Mouse (Mus musculus) inflammation-experienced regulatory T-cells, adult 6 months (primary cell): ENCODE measurements around the gene Mcu. TPM values are rescaled to one million over a fixed set of nuclear protein-coding genes. Genes with fewer than 3 reads are reported as not detected.

Source experiments
- ATAC-seq: one replicate; pipeline ENCODE4 v1.8.0; 2017
- polyA plus RNA-seq, 3 experiments: library from polyadenylated mRNA; unstranded; fragments of 100-300 nt; shearing (Covaris generic); gene quantifications; one replicate each; pipeline ENCODE4 v1.2.1; 2017

The Mcu gene
- polyA plus RNA-seq, 3 experiments from 2014 or later = 20.2 to 36.2 (median 30.8) TPM

DNA sequence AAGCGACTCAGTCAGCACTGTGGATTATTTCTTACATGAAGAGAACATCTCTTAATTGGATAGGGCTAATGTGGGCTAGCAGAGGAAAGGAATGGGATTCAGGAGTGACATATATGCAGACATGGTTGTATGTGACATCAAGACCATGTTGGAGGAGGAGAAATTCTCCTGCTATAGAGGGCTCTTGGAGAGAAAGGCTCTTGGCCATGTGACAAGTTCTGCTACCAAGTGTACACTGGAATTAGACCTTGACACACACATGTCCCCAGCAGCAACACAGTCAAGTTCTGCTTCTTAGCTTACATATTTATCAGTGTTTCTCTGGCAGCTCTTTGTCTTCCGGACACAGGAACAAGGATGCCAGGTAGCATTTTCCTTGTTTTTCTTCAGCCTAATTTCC lies 129.1 kb downstream of the Mcu start:
- ATAC-seq = no peak

DNA sequence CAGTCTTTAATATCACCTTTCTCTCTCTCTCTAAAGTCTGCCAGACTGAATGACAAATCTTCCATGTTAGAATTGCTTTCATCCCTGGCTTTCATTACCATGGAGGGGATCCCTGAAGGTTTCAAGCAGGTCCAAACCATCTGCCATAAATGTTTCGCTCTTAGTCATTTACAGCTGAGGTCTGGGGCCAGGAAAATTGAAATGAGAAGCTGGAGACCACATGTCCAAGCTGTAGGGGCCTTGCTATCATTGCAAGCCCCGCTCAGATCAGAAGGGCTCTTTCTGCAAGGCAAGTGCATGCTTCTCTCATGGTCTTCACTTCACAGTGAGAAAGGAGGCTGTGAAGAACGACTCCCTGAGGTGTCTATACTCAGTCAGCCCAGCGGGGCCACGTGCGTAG lies 132.2 kb downstream of the Mcu start:
- ATAC-seq = no peak

GRCm38 (mm10) chr10:59481381-59481780 lies 135.1 kb downstream of the Mcu start:
- no peak for ATAC-seq

DNA sequence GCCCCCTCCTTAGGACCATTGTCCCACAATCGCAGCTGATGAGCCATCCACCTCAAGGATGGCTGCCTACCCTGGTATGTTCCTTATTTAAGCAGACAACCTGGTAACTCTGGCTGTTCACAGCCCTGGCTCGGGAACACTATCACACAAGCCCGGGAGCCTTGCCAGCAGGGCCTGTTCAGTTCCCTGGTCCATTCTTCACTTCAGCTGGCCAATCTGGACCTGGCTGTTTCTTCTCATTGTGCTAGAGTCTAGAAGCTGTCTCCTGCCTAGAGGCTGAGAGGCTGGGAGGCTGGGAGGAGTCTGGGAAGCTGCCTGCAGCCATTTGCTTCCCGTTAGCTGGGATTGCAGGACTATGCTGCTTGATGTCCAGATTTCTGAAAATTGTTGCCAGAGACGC lies 146.0 kb downstream of the Mcu start:
- no peak for ATAC-seq

GRCm38 (mm10) chr10:59467297-59467696 lies 149.2 kb downstream of the Mcu start:
- no peak for ATAC-seq

DNA sequence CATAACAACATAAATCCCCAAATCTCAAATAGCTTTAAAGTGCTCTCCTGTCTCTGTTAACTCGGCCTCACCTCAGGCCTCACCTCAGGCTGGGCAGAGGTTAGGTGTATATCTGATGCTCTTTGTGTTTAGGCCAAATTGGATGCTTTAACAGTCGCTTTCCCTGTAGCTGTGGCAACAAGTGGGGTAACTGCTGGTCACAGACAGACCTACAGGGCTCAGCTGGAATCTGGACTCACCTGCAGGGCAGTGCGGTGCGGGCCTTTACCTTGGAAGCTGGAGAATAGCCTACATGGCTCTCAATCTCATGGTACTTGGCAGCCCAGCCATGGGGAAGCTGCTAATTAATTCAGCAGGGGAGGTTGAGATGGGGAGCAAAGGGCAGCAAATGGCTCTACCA lies 149.9 kb downstream of the Mcu start:
- ATAC-seq = no peak

DNA sequence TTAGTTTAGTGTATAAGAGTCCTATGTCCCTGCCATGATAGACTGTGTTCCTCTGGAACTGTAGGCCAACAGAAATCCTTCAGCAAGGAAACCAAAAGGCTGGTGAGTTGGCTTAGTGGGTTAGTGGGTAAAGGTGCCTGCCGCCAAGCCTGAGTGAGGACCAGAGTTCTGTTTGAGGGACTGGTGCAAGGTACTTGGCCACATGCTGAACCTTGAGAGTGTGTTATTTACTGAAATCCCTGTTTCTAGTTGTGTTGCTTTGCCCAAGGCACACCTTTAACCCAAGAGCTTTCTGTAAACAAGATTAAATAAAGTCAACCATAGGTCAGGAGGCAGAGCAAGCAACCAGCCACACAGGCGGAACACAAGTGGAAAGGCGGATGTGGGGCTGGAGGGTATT lies 150.9 kb downstream of the Mcu start:
- no peak for ATAC-seq

GRCm38 (mm10) chr10:59462307-59462706 lies 154.2 kb downstream of the Mcu start:
- no peak for ATAC-seq

GRCm38 (mm10) chr10:59459767-59460166 lies 156.7 kb downstream of the Mcu start:
- ATAC-seq = no peak

GRCm38 (mm10) chr10:59454631-59455030 lies 161.9 kb downstream of the Mcu start:
- no peak for ATAC-seq

- no peak for ATAC-seq
These were observed 164.7 kb downstream of the Mcu start for GRCm38 (mm10) chr10:59451839-59452238.

DNA sequence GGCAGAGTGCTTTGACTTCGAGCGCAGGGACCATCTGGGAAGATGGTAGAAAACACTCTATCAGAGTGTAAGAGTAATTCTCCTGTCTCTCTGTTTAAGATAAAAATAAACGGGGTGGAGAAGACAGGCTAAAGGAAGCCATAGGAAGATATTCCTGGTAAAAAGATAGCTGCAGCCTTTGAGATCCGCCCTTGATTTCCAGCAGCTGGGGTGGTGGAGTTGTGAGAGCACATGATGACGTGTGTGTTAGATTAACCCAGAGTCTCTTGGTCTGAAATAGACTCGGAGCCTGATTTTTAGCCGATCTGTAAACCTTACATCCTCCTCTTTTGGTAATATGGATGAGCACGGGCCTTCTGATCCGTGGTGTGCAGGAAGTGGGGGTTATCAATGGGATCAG lies 168.9 kb downstream of the Mcu start:
- ATAC-seq = no peak

DNA sequence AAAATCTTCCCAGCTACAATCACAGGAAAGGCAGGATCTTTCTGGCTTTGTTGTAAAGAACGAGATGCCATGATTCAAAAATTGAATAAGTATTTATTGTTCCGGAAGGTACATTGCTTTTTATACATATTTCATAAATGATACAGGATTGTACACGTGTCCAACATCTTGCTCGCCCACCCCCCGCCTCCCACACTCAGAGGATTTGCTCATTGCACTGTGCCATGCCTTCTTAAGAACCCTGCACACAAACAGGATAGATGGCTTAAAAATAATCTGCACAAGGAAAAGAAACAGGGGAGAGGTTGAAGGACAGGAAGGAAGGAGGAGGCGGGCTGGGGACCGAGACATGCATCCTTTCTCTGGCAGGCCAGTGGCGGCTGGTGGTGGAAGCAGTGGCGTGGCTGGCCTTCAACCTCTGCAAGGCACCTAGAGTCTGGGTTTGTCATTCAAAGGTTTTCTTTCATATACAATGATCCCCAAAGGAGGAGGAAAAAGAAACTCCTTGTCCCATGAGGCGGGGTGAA lies 169.5 kb downstream of the Mcu start:
- no peak for ATAC-seq

GRCm38 (mm10) chr10:59444635-59445034 lies 171.9 kb downstream of the Mcu start:
- no peak for ATAC-seq

GRCm38 (mm10) chr10:59444106-59444505 lies 172.4 kb downstream of the Mcu start:
- no peak for ATAC-seq

GRCm38 (mm10) chr10:59443212-59443611 lies 173.3 kb downstream of the Mcu start:
- no peak for ATAC-seq

DNA sequence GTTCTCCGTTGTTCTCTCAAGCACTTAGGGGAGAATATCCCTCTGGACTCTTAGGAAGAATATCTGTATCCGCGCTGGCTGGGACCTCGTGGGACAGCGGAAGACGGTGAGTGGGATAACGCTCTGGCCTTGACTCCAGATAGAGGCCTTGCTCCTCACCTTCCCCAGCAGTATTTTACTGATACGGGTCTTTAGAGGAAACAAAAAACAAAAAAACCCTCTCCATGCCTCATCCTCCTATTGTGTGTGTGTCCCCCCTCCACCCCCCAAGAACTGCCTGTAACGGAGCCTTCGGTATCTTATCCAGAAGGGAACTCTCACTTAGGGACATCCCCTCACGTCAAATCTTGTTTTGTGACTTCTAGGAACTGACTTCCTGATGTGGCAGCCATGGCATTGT lies 174.8 kb downstream of the Mcu start, which contains the start of gene Oit3:
Gene Oit3, minus strand, starts transcription at position 44 of the 400 bp plus-strand sequence.
- ATAC-seq = no peak

GRCm38 (mm10) chr10:59440177-59440576 lies 176.3 kb downstream of the Mcu start:
- ATAC-seq = no peak

GRCm38 (mm10) chr10:59439508-59439931 lies 177.0 kb downstream of the Mcu start:
- ATAC-seq = no peak

- no peak for ATAC-seq
These were observed 177.8 kb downstream of the Mcu start for GRCm38 (mm10) chr10:59438651-59439050.

DNA sequence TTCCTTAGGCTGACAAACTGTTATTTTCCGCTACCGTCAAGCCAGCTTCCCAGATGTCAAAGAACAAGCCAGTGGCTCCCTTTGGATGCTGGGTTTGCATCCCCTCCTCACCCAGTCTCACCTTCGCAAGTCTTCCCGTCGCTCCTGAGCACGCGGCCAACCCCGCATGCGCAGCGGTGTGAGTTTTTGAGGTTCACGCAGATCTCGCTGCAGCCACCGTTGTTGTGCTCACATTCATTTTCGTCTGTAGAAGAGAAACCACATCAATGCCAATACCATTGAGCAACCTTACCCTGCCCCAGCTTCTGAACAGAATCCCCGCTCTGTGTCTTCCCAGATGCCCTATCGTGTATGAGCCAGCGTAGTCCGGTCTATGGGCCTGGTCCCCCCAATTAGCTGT lies 180.7 kb downstream of the Mcu start:
- no peak for ATAC-seq

- peak; percentile 81 for ATAC-seq
These were observed 185.7 kb downstream of the Mcu start for GRCm38 (mm10) chr10:59430701-59431218.

GRCm38 (mm10) chr10:59429448-59430135 lies 186.9 kb downstream of the Mcu start:
- ATAC-seq = no peak

DNA sequence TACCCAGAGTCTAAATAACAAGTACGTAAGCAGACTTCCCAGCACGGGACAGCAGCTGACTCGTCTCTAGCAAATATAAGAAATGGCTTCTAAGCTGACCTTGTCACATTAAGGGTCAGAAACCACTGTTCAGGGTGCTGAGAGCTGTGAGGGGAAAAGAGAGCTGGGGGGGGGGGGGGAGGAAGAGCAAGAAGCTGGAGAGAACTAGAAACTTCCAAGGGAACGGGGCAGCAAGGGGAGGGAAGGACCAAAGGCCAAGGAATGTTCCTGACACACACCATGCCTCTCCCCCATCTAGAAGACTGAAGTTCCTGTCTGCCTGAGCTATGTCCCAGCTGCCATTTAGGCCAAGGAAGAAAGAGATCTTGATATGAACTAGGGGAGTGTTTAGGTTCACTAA lies 190.1 kb downstream of the Mcu start:
- ATAC-seq = no peak

GRCm38 (mm10) chr10:59425369-59425768 lies 191.1 kb downstream of the Mcu start:
- no peak for ATAC-seq
